Mouse (Mus musculus): ENCODE measurements at regions not wholly inside any gene's neighbourhood (a gene's known extent, or its start where the extent isn't known, plus 50 kb on each side); places are given as distances from the start of the nearest gene placed in this dataset.

- TF ChIP-seq CTCF (conservative IDR thresholded peaks at IDR 0.05; ENCODE audit: low read length), result no peak
- no peak for TF ChIP-seq POU5F1 (IDR thresholded peaks at IDR 0.05; ENCODE audit: borderline replicate concordance, low read length)
- TF ChIP-seq NANOG (IDR thresholded peaks at IDR 0.05; ENCODE audit: borderline replicate concordance, low read length), result no peak
Observed at GRCm38 (mm10) chr17:45880761-45881160, 147.1 kb upstream of the 1600014C23Rik start.
